ENCODE assay signal across 8 mouse cellular contexts in the genomic region with DNA sequence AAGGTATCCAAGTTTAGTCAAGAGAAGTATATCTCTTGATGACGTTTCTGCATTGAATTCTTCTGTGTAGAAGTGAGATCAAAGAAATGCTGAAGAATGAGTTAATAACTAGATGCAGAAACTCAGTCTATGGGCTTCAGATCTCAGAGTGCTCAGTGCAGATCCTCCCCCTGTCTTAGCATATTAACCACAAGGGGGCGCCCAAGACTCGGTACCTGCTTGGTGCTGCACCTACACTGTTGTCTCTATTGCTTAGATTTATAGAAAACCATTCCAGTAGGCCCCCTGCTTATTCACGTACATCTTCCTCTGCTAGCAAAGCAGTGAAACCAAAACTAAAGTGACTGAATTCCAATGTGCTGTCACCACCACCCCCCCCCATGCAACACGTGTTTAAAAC.
DNase-seq lines count a peak whose midpoint lies in the region; ATAC-seq and TF ChIP-seq lines count a peak whose summit lies in the region.

No protein-coding gene starts in this region.

- H3K27ac ChIP-seq in cortical plate, adult 2 months (ENCODE audit: insufficient read depth, low read length), result no peak overlapping the region
- H3K27ac ChIP-seq in layer of hippocampus, adult 2 months, result no peak overlapping the region

- no peak for TF ChIP-seq POLR2A in cortical plate, adult 2 months (IDR thresholded peaks at IDR 0.05; ENCODE audit: extremely low read depth, insufficient read depth, low read length)

- H3K4me1 ChIP-seq in cortical plate, adult 2 months (ENCODE audit: control insufficient read depth, insufficient read depth, low read length), result peaks cover 1% of the 10 kb centered on the region; the same call in 1 of the 2 replicates

- no peak overlapping the region for H3K4me3 ChIP-seq in cortical plate, adult 2 months (ENCODE audit: insufficient read depth, low read length)
- H3K4me3 ChIP-seq in layer of hippocampus, adult 2 months, result no peak overlapping the region

- ATAC-seq in CD4-positive, CD25-positive, alpha-beta regulatory T cell, adult 4 months, result no peak
- peak; percentile 55; the same call in 1 of the 2 replicates for ATAC-seq in granulocyte monocyte progenitor cell, adult 5-6 weeks (replicated peaks; ENCODE audit: poor library complexity, severe bottlenecking)

- TF ChIP-seq CTCF in cortical plate, adult 2 months (IDR thresholded peaks at IDR 0.05; ENCODE audit: extremely low read depth, insufficient read depth, low read length), result peak; percentile 63
- TF ChIP-seq CTCF in layer of hippocampus, adult 2 months (conservative IDR thresholded peaks at IDR 0.05), result peak; percentile 79

- peak; percentile 40 for DNase-seq in CD4-positive, CD25-positive, alpha-beta regulatory T cell, adult 2 months (ENCODE audit: low read depth, low spot score)
- peak; percentile 5 for DNase-seq in adrenal gland, adult 8-10 months
- peak; percentile 41 to 81 for DNase-seq in layer of hippocampus, adult 2 months (ENCODE audit: low spot score in 2 of 2)
- peak; percentile 79 for DNase-seq in lung, postnatal 14 days
- peak; percentile 72 to 78 for DNase-seq in right cerebral cortex, adult 2 months (ENCODE audit: low spot score in 2 of 2)

Comparison
In these comparisons a context has a peak if more than half of its experiments do, and no peak if none do; other contexts are left out.
1. DNase-seq: peak in every context shown above with its lines; median percentile 79 in lung, postnatal 14 days; 75 in right cerebral cortex, adult 2 months; 61 in layer of hippocampus, adult 2 months; 40 in CD4-positive, CD25-positive, alpha-beta regulatory T cell, adult 2 months; 5 in adrenal gland, adult 8-10 months.